Mouse (Mus musculus): ENCODE results near the gene Plekhh3. TPM values are rescaled to one million over a fixed set of nuclear protein-coding genes. Genes with fewer than 3 reads are reported as not detected.

Plekhh3 gene
- polyA plus RNA-seq, 2 experiments: 17.4 to 20.5 TPM

GRCm38 (mm10) chr11:101149178-101150105 lies 21.7 kb downstream of the Plekhh3 start:
- Histone ChIP-seq H3K4me3 (replicated peaks; ENCODE audit: low read length) (no peak overlapping the region), H3K4me2 (replicated peaks; ENCODE audit: low read depth, low read length, severe bottlenecking) (no peak overlapping the region), H3K36me3 (ENCODE audit: control insufficient read depth, insufficient read depth, low read length) (no peaks in the 10 kb centered on the region), H3K4me1 (ENCODE audit: control insufficient read depth, insufficient read depth, low read length) (peaks cover 12% of the 10 kb centered on the region), H3K27ac (replicated peaks; ENCODE audit: low read depth, low read length) (peak overlapping the region; percentile 81), H3K9me3 (ENCODE audit: control insufficient read depth, low read length) (no peaks in the 10 kb centered on the region), H3K9ac (ENCODE audit: low read depth, low read length, severe bottlenecking) (peak overlapping the region; percentile 18; the same call in 1 of the 2 replicates), H3K27me3 (ENCODE audit: control insufficient read depth, insufficient read depth, low read length) (no peaks in the 10 kb centered on the region)
- DNase-seq (ENCODE audit: low spot score) (peak; percentile 89), ATAC-seq (ENCODE audit: low FRiP score, low read depth) (peak; percentile 60)
- 11% methylated on average over 9 of the region's 9 CpGs for WGBS
- no peak for TF ChIP-seq POLR2A (IDR thresholded peaks at IDR 0.05; ENCODE audit: borderline replicate concordance, extremely low read depth, insufficient read depth, insufficient read length)

- Histone ChIP-seq H3K27ac (replicated peaks; ENCODE audit: low read depth, low read length) (peak overlapping the region; percentile 81), H3K27me3 (ENCODE audit: control insufficient read depth, insufficient read depth, low read length) (no peaks in the 10 kb centered on the region), H3K9me3 (ENCODE audit: control insufficient read depth, low read length) (no peaks in the 10 kb centered on the region), H3K36me3 (ENCODE audit: control insufficient read depth, insufficient read depth, low read length) (no peaks in the 10 kb centered on the region), H3K9ac (ENCODE audit: low read depth, low read length, severe bottlenecking) (0 out of 2 replicates have a peak overlapping the region, but pooled peaks have one; percentile 18), H3K4me1 (ENCODE audit: control insufficient read depth, insufficient read depth, low read length) (peaks cover 12% of the 10 kb centered on the region), H3K4me2 (replicated peaks; ENCODE audit: low read depth, low read length, severe bottlenecking) (no peak overlapping the region), H3K4me3 (replicated peaks; ENCODE audit: low read length) (no peak overlapping the region)
- ATAC-seq (ENCODE audit: low FRiP score, low read depth) (no peak), DNase-seq (ENCODE audit: low spot score) (no peak)
- no peak for TF ChIP-seq POLR2A (IDR thresholded peaks at IDR 0.05; ENCODE audit: borderline replicate concordance, extremely low read depth, insufficient read depth, insufficient read length)
- 53% methylated on average over 10 of the region's 10 CpGs for WGBS
These were observed 22.4 kb downstream of the Plekhh3 start for GRCm38 (mm10) chr11:101148751-101149150.

DNA sequence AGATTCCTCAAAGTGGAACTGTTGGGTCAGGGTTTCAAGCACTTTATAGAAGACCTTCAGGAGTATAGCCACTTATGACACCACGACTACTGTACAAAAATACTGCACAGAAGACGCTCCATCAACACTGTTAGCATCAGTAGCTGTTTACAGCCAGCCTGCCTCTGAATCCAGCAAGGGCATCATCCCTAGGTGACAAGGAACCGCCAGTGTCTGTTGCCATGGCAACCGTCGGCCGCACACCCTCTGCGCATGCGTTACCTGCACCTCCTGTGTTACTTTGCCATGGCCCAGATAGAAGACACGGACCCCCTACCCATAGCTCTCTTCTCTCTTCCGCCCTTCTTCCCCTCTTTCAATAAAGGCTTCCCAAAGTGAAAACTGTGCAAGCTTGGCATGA lies 24.8 kb downstream of the Plekhh3 start:
- 24% methylated on average over 10 of the region's 10 CpGs for WGBS
- Histone ChIP-seq H3K27ac (replicated peaks; ENCODE audit: low read depth, low read length) (no peak overlapping the region), H3K4me2 (replicated peaks; ENCODE audit: low read depth, low read length, severe bottlenecking) (no peak overlapping the region), H3K36me3 (ENCODE audit: control insufficient read depth, insufficient read depth, low read length) (no peaks in the 10 kb centered on the region), H3K9me3 (ENCODE audit: control insufficient read depth, low read length) (no peaks in the 10 kb centered on the region), H3K27me3 (ENCODE audit: control insufficient read depth, insufficient read depth, low read length) (no peaks in the 10 kb centered on the region), H3K9ac (ENCODE audit: low read depth, low read length, severe bottlenecking) (no peak overlapping the region), H3K4me1 (ENCODE audit: control insufficient read depth, insufficient read depth, low read length) (peaks cover 12% of the 10 kb centered on the region), H3K4me3 (replicated peaks; ENCODE audit: low read length) (no peak overlapping the region)
- DNase-seq (ENCODE audit: low spot score) (no peak), ATAC-seq (ENCODE audit: low FRiP score, low read depth) (no peak)
- no peak for TF ChIP-seq POLR2A (IDR thresholded peaks at IDR 0.05; ENCODE audit: borderline replicate concordance, extremely low read depth, insufficient read depth, insufficient read length)

GRCm38 (mm10) chr11:101143338-101144225 lies 27.6 kb downstream of the Plekhh3 start:
- Histone ChIP-seq H3K27ac (replicated peaks; ENCODE audit: low read depth, low read length) (no peak overlapping the region), H3K9ac (ENCODE audit: low read depth, low read length, severe bottlenecking) (no peak overlapping the region)
- ATAC-seq (ENCODE audit: low FRiP score, low read depth): no peak; the same call in 1 of the 2 replicates

More at GRCm38 (mm10) chr11:101143338-101144225, 27.6 kb downstream of the Plekhh3 start:
- no peaks in the 10 kb centered on the region for H3K36me3 ChIP-seq (ENCODE audit: control insufficient read depth, insufficient read depth, low read length)
- 19% methylated on average over 18 of the region's 19 CpGs for WGBS
- peak overlapping the region; percentile 39 for H3K4me2 ChIP-seq (replicated peaks; ENCODE audit: low read depth, low read length, severe bottlenecking)
- DNase-seq (ENCODE audit: low spot score): peak; percentile 49
- H3K27me3 ChIP-seq (ENCODE audit: control insufficient read depth, insufficient read depth, low read length): no peaks in the 10 kb centered on the region
- H3K4me1 ChIP-seq (ENCODE audit: control insufficient read depth, insufficient read depth, low read length): peaks cover under 1% of the 10 kb centered on the region; the same call in 1 of the 2 replicates
- no peak for TF ChIP-seq POLR2A (IDR thresholded peaks at IDR 0.05; ENCODE audit: borderline replicate concordance, extremely low read depth, insufficient read depth, insufficient read length)
- H3K9me3 ChIP-seq (ENCODE audit: control insufficient read depth, low read length): no peaks in the 10 kb centered on the region
- peak overlapping the region; percentile 1 for H3K4me3 ChIP-seq (replicated peaks; ENCODE audit: low read length)

Data from limb, embryonic 14.5 days (tissue).